Mouse (Mus musculus): Measurements from ENCODE around the gene Prpf6. TPM values are rescaled to one million over a fixed set of nuclear protein-coding genes. Genes with fewer than 3 reads are reported as not detected.

Gene Prpf6
- total and polyA plus RNA-seq, 3 experiments, result 58.7 to 69.4 TPM; not detected in 1

DNA sequence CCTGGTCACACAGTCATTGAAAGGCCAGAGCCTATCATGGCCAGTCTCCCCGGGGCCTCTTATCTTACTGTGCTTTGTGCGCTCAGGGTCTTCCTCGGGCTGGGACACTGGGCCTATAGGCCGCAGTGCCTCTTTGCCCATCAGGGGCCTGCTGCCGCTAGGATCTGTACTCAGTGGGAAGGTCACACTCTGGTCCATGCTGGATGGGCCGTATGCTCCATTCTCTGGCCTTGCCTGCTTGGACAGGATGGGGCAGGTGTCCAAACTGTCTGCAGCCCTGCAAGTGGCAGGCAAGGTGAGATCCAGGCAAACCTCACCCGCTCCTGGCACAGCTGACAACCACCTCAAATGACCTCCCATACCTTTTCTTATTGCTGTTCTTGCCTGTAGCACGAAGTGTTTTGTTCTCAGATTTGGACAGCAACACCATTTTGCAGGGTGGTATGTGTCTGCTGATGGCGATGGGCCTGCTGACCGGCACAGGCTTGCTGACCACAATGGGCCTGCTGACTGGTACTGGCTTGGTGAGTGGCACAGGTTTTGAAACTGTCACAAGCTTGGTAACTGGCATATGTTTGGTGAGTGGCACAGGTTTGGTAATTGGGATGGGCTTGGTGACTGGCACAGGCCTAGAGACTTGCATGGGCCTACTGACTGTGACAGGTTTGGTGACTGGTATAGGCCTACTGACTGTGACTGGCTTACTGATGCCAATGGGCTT, 2.5 kb upstream of the Prpf6 start:
- TF ChIP-seq ZNF384 (IDR thresholded peaks at IDR 0.05; ENCODE audit: low read depth, low read length) (no peak), RAD21 (IDR thresholded peaks at IDR 0.05; ENCODE audit: low read depth, low read length) (no peak), BHLHE40 (IDR thresholded peaks at IDR 0.05; ENCODE audit: borderline replicate concordance, low read depth, low read length) (no peak), MAZ (IDR thresholded peaks at IDR 0.05; ENCODE audit: low read depth, low read length) (no peak), CHD2 (IDR thresholded peaks at IDR 0.05; ENCODE audit: low read length) (no peak), MXI1 (IDR thresholded peaks at IDR 0.05; ENCODE audit: low read depth, low read length) (no peak), TBP (IDR thresholded peaks at IDR 0.05; ENCODE audit: low read depth, low read length) (no peak), GATA1 (IDR thresholded peaks at IDR 0.05; ENCODE audit: low read depth, low read length) (no peak), POLR2AphosphoS5 (IDR thresholded peaks at IDR 0.05; ENCODE audit: borderline replicate concordance, low read depth, low read length) (no peak), HCFC1 (IDR thresholded peaks at IDR 0.05; ENCODE audit: low read depth, low read length) (no peak), POLR2A (IDR thresholded peaks at IDR 0.05; ENCODE audit: control insufficient read depth in 1 of 2, insufficient read depth in 1 of 2, low read depth in 1 of 2, low read length in 2 of 2, poor library complexity in 1 of 2) (no peak), ZKSCAN1 (IDR thresholded peaks at IDR 0.05; ENCODE audit: low read depth, low read length) (no peak)
- Histone ChIP-seq H3K27me3 (ENCODE audit: control insufficient read depth in 1 of 2, insufficient read depth in 2 of 2, low read length in 2 of 2) (no peaks in the 10 kb centered on the region), H3K79me2 (ENCODE audit: control insufficient read depth, insufficient read depth, low read length, poor library complexity) (peaks cover 14% of the 10 kb centered on the region), H3K4me1 (ENCODE audit: control insufficient read depth in 1 of 2, insufficient read depth in 2 of 2, low read length in 2 of 2) (peaks cover 3 to 18% of the 10 kb centered on the region in 2 experiments), H3K4me3 (ENCODE audit: control insufficient read depth in 1 of 2, insufficient read depth in 1 of 2, low read depth in 2 of 2, low read length in 2 of 2) (no peak overlapping the region), H3K36me3 (ENCODE audit: control insufficient read depth in 1 of 2, insufficient read depth in 2 of 2, low read length in 2 of 2) (peaks cover 0 to 10% of the 10 kb centered on the region in 2 experiments; a peak in 3 of 4 replicates), H3K27ac (ENCODE audit: control insufficient read depth, low read depth, low read length) (no peak overlapping the region), H3K9me3 (replicated peaks; ENCODE audit: insufficient read depth, low read length) (no peaks in the 10 kb centered on the region), H3K9ac (ENCODE audit: control insufficient read depth, low read depth, low read length, poor library complexity, severe bottlenecking) (no peak overlapping the region)
- no peak for DNase-seq (ENCODE audit: low read depth, low spot score)

DNA sequence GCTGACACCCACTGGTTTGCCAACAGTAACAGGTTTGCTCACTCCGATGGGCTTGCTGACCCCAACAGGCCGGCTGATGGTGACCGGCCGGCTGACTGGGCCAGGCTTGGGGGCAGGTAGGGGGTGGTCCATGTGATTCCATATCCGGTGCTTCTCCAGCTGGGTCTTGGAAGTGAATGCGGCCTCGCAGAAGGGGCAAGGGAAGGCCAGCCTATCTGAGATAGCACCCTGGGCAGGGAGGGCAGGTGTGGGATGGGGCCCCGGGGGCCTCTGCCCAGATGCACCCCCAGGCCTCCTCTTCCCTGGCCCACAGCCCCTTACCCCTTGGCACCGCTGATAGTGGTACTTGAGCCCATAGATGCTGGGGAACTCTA, 1.9 kb upstream of the Prpf6 start:
- H3K27ac ChIP-seq (ENCODE audit: control insufficient read depth, low read depth, low read length), result no peak overlapping the region
- TF ChIP-seq MYC (IDR thresholded peaks at IDR 0.05; ENCODE audit: low read depth, low read length), result no peak
- peaks cover 3 to 18% of the 10 kb centered on the region in 2 experiments for H3K4me1 ChIP-seq (ENCODE audit: control insufficient read depth in 1 of 2, insufficient read depth in 2 of 2, low read length in 2 of 2)
- H3K9ac ChIP-seq (ENCODE audit: control insufficient read depth, low read depth, low read length, poor library complexity, severe bottlenecking), result no peak overlapping the region
- H3K9me3 ChIP-seq (replicated peaks; ENCODE audit: insufficient read depth, low read length), result no peaks in the 10 kb centered on the region
- no peak overlapping the region for H3K4me3 ChIP-seq (ENCODE audit: control insufficient read depth in 1 of 2, insufficient read depth in 1 of 2, low read depth in 2 of 2, low read length in 2 of 2)
- H3K79me2 ChIP-seq (ENCODE audit: control insufficient read depth, insufficient read depth, low read length, poor library complexity), result peaks cover 14% of the 10 kb centered on the region
- H3K36me3 ChIP-seq (ENCODE audit: control insufficient read depth in 1 of 2, insufficient read depth in 2 of 2, low read length in 2 of 2), result peaks cover 0 to 10% of the 10 kb centered on the region in 2 experiments; a peak in 3 of 4 replicates
- no peaks in the 10 kb centered on the region for H3K27me3 ChIP-seq (ENCODE audit: control insufficient read depth in 1 of 2, insufficient read depth in 2 of 2, low read length in 2 of 2)
- DNase-seq (ENCODE audit: low read depth, low spot score), result no peak

DNA sequence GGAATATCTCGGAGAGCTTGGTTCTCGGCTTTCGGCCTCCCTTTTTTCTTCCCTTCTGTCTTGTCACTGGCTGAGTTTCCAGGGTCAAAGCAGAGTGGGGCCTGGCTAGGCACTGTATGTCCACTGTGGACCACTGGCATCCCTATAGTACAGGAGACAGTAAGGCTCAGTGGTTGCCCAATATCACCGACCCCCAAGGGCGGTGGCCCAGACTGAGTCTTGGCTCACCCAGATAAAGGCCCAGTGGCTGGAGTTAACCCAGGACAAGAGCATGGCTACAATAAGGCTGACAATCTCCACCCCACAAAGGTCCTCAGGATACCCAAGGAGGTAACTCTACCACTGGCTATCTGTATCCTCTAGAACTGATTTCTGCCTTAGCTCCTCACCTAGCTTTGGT, 1.2 kb upstream of the Prpf6 start:
- Histone ChIP-seq H3K9me3 (replicated peaks; ENCODE audit: insufficient read depth, low read length) (no peaks in the 10 kb centered on the region), H3K36me3 (ENCODE audit: control insufficient read depth in 1 of 2, insufficient read depth in 2 of 2, low read length in 2 of 2) (peaks cover 0 to 10% of the 10 kb centered on the region in 2 experiments; a peak in 3 of 4 replicates), H3K9ac (ENCODE audit: control insufficient read depth, low read depth, low read length, poor library complexity, severe bottlenecking) (no peak overlapping the region), H3K27ac (ENCODE audit: control insufficient read depth, low read depth, low read length) (no peak overlapping the region), H3K27me3 (ENCODE audit: control insufficient read depth in 1 of 2, insufficient read depth in 2 of 2, low read length in 2 of 2) (no peaks in the 10 kb centered on the region), H3K4me3 (ENCODE audit: control insufficient read depth in 1 of 2, insufficient read depth in 1 of 2, low read depth in 2 of 2, low read length in 2 of 2) (no peak overlapping the region), H3K4me1 (ENCODE audit: control insufficient read depth in 1 of 2, insufficient read depth in 2 of 2, low read length in 2 of 2) (peaks cover 3 to 18% of the 10 kb centered on the region in 2 experiments), H3K79me2 (ENCODE audit: control insufficient read depth, insufficient read depth, low read length, poor library complexity) (peaks cover 14% of the 10 kb centered on the region)
- no peak for DNase-seq (ENCODE audit: low read depth, low spot score)
- TF ChIP-seq RCOR1 (IDR thresholded peaks at IDR 0.05; ENCODE audit: low read depth, low read length) (no peak), TCF12 (IDR thresholded peaks at IDR 0.05; ENCODE audit: low read depth, low read length) (no peak), CHD1 (IDR thresholded peaks at IDR 0.05; ENCODE audit: low read depth, low read length) (no peak), RAD21 (IDR thresholded peaks at IDR 0.05; ENCODE audit: low read depth, low read length) (no peak), POLR2AphosphoS5 (IDR thresholded peaks at IDR 0.05; ENCODE audit: borderline replicate concordance, low read depth, low read length) (no peak), ZC3H11A (IDR thresholded peaks at IDR 0.05; ENCODE audit: low read depth, low read length) (no peak), E2F4 (IDR thresholded peaks at IDR 0.05; ENCODE audit: borderline replicate concordance, low read depth, low read length) (no peak), GATA1 (IDR thresholded peaks at IDR 0.05; ENCODE audit: low read depth, low read length) (no peak), SMC3 (IDR thresholded peaks at IDR 0.05; ENCODE audit: low read depth, low read length) (no peak), GABPA (IDR thresholded peaks at IDR 0.05; ENCODE audit: low read depth, low read length) (no peak), TBP (IDR thresholded peaks at IDR 0.05; ENCODE audit: low read depth, low read length) (no peak), UBTF (IDR thresholded peaks at IDR 0.05; ENCODE audit: borderline replicate concordance, insufficient read depth, low read depth, low read length) (no peak), ZKSCAN1 (IDR thresholded peaks at IDR 0.05; ENCODE audit: low read depth, low read length) (no peak), ETS1 (IDR thresholded peaks at IDR 0.05; ENCODE audit: low read depth, low read length) (no peak), ZMIZ1 (IDR thresholded peaks at IDR 0.05; ENCODE audit: low read depth, low read length) (no peak), SIN3A (IDR thresholded peaks at IDR 0.05; ENCODE audit: low read length) (no peak)
